23 mouse cellular contexts compared by ENCODE assay signal in genomic region chr10:71382858-71383551, GRCm38 (mm10). TPM values are rescaled to one million over a fixed set of nuclear protein-coding genes. Genes with fewer than 3 reads are reported as not detected.
DNase-seq lines count a peak whose midpoint lies in the region; ATAC-seq and TF ChIP-seq lines count a peak whose summit lies in the region.
"Had no signal": no experiment of that assay in that cellular context is flagged by ENCODE, and none has a peak within 500 bp of the region (broad histone marks: within the 10 kb centered on the region; RNA-seq: fewer than 3 reads in every experiment).

No protein-coding gene starts in this region.

- TF ChIP-seq POLR2A in testis, adult 2 months (IDR thresholded peaks at IDR 0.05; ENCODE audit: control insufficient read depth, low read depth, low read length): no peak

- H3K4me1 ChIP-seq in intestine, embryonic 16.5 days (ENCODE audit: control insufficient read depth, insufficient read depth, low read length): peaks cover 7% of the 10 kb centered on the region; the same call in 1 of the 2 replicates
- no peaks in the 10 kb centered on the region for H3K4me1 ChIP-seq in intestine, embryonic 15.5 days (replicated peaks)
- peaks cover 32% of the 10 kb centered on the region for H3K4me1 ChIP-seq in kidney, embryonic 15.5 days
- H3K4me1 ChIP-seq in testis, adult 2 months (ENCODE audit: control insufficient read depth, insufficient read depth, low read length): peaks cover 6% of the 10 kb centered on the region
- H3K4me1 ChIP-seq: embryonic facial prominence, embryonic 15.5 days; heart, embryonic 13.5 days had no signal

- no peaks in the 10 kb centered on the region for H3K27me3 ChIP-seq in intestine, embryonic 16.5 days (replicated peaks; ENCODE audit: control insufficient read depth, insufficient read depth, low read length)
- H3K27me3 ChIP-seq in intestine, embryonic 15.5 days (replicated peaks): no peaks in the 10 kb centered on the region
- no peaks in the 10 kb centered on the region for H3K27me3 ChIP-seq in kidney, embryonic 15.5 days
- no peaks in the 10 kb centered on the region for H3K27me3 ChIP-seq in testis, adult 2 months (ENCODE audit: control insufficient read depth, insufficient read depth, low read length)
- H3K27me3 ChIP-seq: embryonic facial prominence, embryonic 15.5 days; heart, embryonic 13.5 days had no signal

- peak overlapping the region; percentile 59; the same call in 1 of the 2 replicates for H3K27ac ChIP-seq in intestine, embryonic 16.5 days (ENCODE audit: low read length)
- H3K27ac ChIP-seq in intestine, embryonic 15.5 days: no peak overlapping the region
- peak overlapping the region; percentile 64 for H3K27ac ChIP-seq in kidney, embryonic 15.5 days
- no peak overlapping the region; the same call in 1 of the 2 replicates for H3K27ac ChIP-seq in testis, adult 2 months (ENCODE audit: control insufficient read depth, insufficient read depth, low read depth, low read length)
- H3K27ac ChIP-seq: embryonic facial prominence, embryonic 15.5 days; forebrain, embryonic 10.5 days; heart, embryonic 13.5 days had no signal

- H3K4me2 ChIP-seq in intestine, embryonic 16.5 days (ENCODE audit: low read depth, low read length): no peak overlapping the region
- no peak overlapping the region for H3K4me2 ChIP-seq in intestine, embryonic 15.5 days (replicated peaks)
- H3K4me2 ChIP-seq in kidney, embryonic 15.5 days: no peak overlapping the region
- H3K4me2 ChIP-seq: embryonic facial prominence, embryonic 15.5 days; heart, embryonic 13.5 days had no signal

- no peak overlapping the region for H3K4me3 ChIP-seq in intestine, embryonic 16.5 days (ENCODE audit: low read length)
- H3K4me3 ChIP-seq in intestine, embryonic 15.5 days (replicated peaks): no peak overlapping the region
- H3K4me3 ChIP-seq in kidney, embryonic 15.5 days (replicated peaks): no peak overlapping the region
- H3K4me3 ChIP-seq in testis, adult 2 months (ENCODE audit: control insufficient read depth, low read depth, low read length): peak overlapping the region; percentile 27; the same call in 1 of the 2 replicates
- H3K4me3 ChIP-seq: embryonic facial prominence, embryonic 15.5 days; erythroblast, embryonic 14.5 days; forebrain, embryonic 10.5 days; heart, embryonic 13.5 days had no signal

- TF ChIP-seq CTCF in testis, adult 2 months (IDR thresholded peaks at IDR 0.05; ENCODE audit: control insufficient read depth, insufficient read depth, insufficient replicate concordance, low read depth, low read length): no peak

- H3K9ac ChIP-seq in intestine, embryonic 16.5 days (ENCODE audit: low read depth, low read length): no peak overlapping the region
- H3K9ac ChIP-seq in intestine, embryonic 15.5 days: no peak overlapping the region
- H3K9ac ChIP-seq in kidney, embryonic 15.5 days: no peak overlapping the region
- H3K9ac ChIP-seq: embryonic facial prominence, embryonic 15.5 days; heart, embryonic 13.5 days had no signal

- ATAC-seq in intestine, embryonic 16.5 days: no peak
- no peak for ATAC-seq in intestine, embryonic 15.5 days
- ATAC-seq in kidney, embryonic 15.5 days (replicated peaks; ENCODE audit: low FRiP score): no peak; the same call in 1 of the 2 replicates
- ATAC-seq: forebrain, embryonic 14.5 days had no signal

- no peak for DNase-seq in kidney, adult 18-20 months
- DNase-seq in testis, postnatal 14 days (ENCODE audit: low spot score): no peak
- no peak for DNase-seq in lung, postnatal 14 days
- no peak for DNase-seq in MN1 (ENCODE audit: low spot score)
- DNase-seq: adrenal gland, adult 8-10 months; adrenal gland, postnatal 36 days; cerebellum, adult 11 months; cerebellum, adult 8-10 months; cerebellum, postnatal 14 days; embryo, embryonic 11 days; gastrocnemius, adult 2 months; gastrocnemius, postnatal 36 days; heart, adult 11 months; heart, postnatal 36 days had no signal

- WGBS in intestine, embryonic 16.5 days: 58% methylated on average over 8 of the region's 8 CpGs
- 56% methylated on average over 8 of the region's 8 CpGs for WGBS in intestine, embryonic 15.5 days
- 28% methylated on average over 8 of the region's 8 CpGs for WGBS in kidney, embryonic 15.5 days

- H3K36me3 ChIP-seq in intestine, embryonic 16.5 days (ENCODE audit: control insufficient read depth, insufficient read depth, low read length): peaks cover 6% of the 10 kb centered on the region
- H3K36me3 ChIP-seq in intestine, embryonic 15.5 days: peaks cover 12% of the 10 kb centered on the region
- peaks cover 29% of the 10 kb centered on the region; the same call in 1 of the 2 replicates for H3K36me3 ChIP-seq in kidney, embryonic 15.5 days
- no peaks in the 10 kb centered on the region for H3K36me3 ChIP-seq in testis, adult 2 months (ENCODE audit: control insufficient read depth, insufficient read depth, low read length)

- H3K9me3 ChIP-seq in intestine, embryonic 16.5 days (ENCODE audit: control insufficient read depth, low read length): no peaks in the 10 kb centered on the region
- H3K9me3 ChIP-seq in intestine, embryonic 15.5 days: no peaks in the 10 kb centered on the region
- H3K9me3 ChIP-seq in kidney, embryonic 15.5 days (replicated peaks): no peaks in the 10 kb centered on the region
- H3K9me3 ChIP-seq: embryonic facial prominence, embryonic 15.5 days; forebrain, embryonic 10.5 days; heart, embryonic 13.5 days had no signal

RNA-seq across cellular contexts. Expression of gene Ipmk, which starts 35.4 kb away (rescaled TPM):
- polyA plus RNA-seq in intestine, embryonic 16.5 days (2015; fragmentation: Nextera tagmentation; extraction: Ambion mirVana): 25.4 and 32.6 TPM in 2 replicates
- 26.2 and 28.3 TPM in 2 replicates for polyA plus RNA-seq in intestine, embryonic 15.5 days (2015; fragmentation: Nextera tagmentation; extraction: Ambion mirVana)
- polyA plus RNA-seq in kidney, embryonic 15.5 days (2015; fragmentation: Nextera tagmentation; extraction: Ambion mirVana): 14.3 and 18.6 TPM in 2 replicates
- polyA plus RNA-seq in testis, adult 2 months (2012; rRNA removed): 4.5 and 5.3 TPM in 2 replicates

RNA-seq across cellular contexts. Expression of gene Cisd1, which starts 38.3 kb away (rescaled TPM):
- 125 and 134 TPM in 2 replicates for polyA plus RNA-seq in intestine, embryonic 16.5 days (2015; fragmentation: Nextera tagmentation; extraction: Ambion mirVana)
- 115 and 118 TPM in 2 replicates for polyA plus RNA-seq in intestine, embryonic 15.5 days (2015; fragmentation: Nextera tagmentation; extraction: Ambion mirVana)
- 131 and 136 TPM in 2 replicates for polyA plus RNA-seq in kidney, embryonic 15.5 days (2015; fragmentation: Nextera tagmentation; extraction: Ambion mirVana)
- 35.4 and 42.1 TPM in 2 replicates for polyA plus RNA-seq in testis, adult 2 months (2012; rRNA removed)

Comparison
In these comparisons a context has a peak if more than half of its experiments do, and no peak if none do; other contexts are left out.
1. H3K27ac ChIP-seq: peak in intestine, embryonic 16.5 days (single experiment) and kidney, embryonic 15.5 days (single experiment); none in intestine, embryonic 15.5 days (single experiment) and testis, adult 2 months (single experiment).